Comparison of ENCODE assay signal across 9 mouse cellular contexts in genomic region chr1:37401687-37402086, GRCm38 (mm10). TPM values are rescaled to one million over a fixed set of nuclear protein-coding genes. Genes with fewer than 3 reads are reported as not detected.
DNase-seq lines count a peak whose midpoint lies in the region; TF ChIP-seq lines count a peak whose summit lies in the region.
"Had no signal": no experiment of that assay in that cellular context is flagged by ENCODE, and none has a peak within 500 bp of the region (broad histone marks: within the 10 kb centered on the region; RNA-seq: fewer than 3 reads in every experiment).

No protein-coding gene starts in this region.

- no peak overlapping the region for H3K27ac ChIP-seq in ES-E14 (ENCODE audit: insufficient read depth, low read depth, low read length, poor library complexity, severe bottlenecking)
- H3K27ac ChIP-seq: liver, embryonic 15.5 days had no signal

- no peaks in the 10 kb centered on the region for H3K36me3 ChIP-seq in ES-E14 (ENCODE audit: control insufficient read depth, insufficient read depth, low read length, poor library complexity, severe bottlenecking)

- DNase-seq in gastrocnemius, adult 18-20 months (ENCODE audit: low spot score): peak; percentile 62
- DNase-seq in gastrocnemius, postnatal 25 days: no peak
- DNase-seq in ES-E14 (ENCODE audit: low read depth, low spot score): peak; percentile 68
- peak; percentile 32 for DNase-seq in c-Kit-positive CD71-positive TER-119-positive erythroid progenitor cells, embryonic 14.5 days (ENCODE audit: low spot score)
- peak; percentile 50 to 69 for DNase-seq in frontal cortex, postnatal 36 days (ENCODE audit: low spot score in 2 of 2)
- DNase-seq in layer of hippocampus, adult 11-12 months (ENCODE audit: low spot score): peak; percentile 60
- peak; percentile 66 for DNase-seq in lung, postnatal 25 days (ENCODE audit: low spot score)
- DNase-seq in spleen, postnatal 10 days (ENCODE audit: low spot score in 2 of 2): peak; percentile 20 to 71

- peak overlapping the region; percentile 18 to 56; a peak in 2 of 4 replicates for H3K4me3 ChIP-seq in ES-E14 (ENCODE audit: insufficient read depth in 1 of 2, low read depth in 1 of 2, low read length in 2 of 2, poor library complexity in 1 of 2, severe bottlenecking in 1 of 2)
- H3K4me3 ChIP-seq: liver, embryonic 15.5 days had no signal

- H3K9ac ChIP-seq in ES-E14 (ENCODE audit: insufficient read depth, low read depth, low read length, poor library complexity, severe bottlenecking): no peak overlapping the region
- H3K9ac ChIP-seq: liver, embryonic 15.5 days had no signal

- in situ Hi-C loops in ES-E14 (cut with MboI; ENCODE audit: low sequenced_read_pairs in 2 of 2, unreplicated experiment in 2 of 2): loop anchor here in 1 of 2 experiments (10.0 kb wide), 1 partner anchor 127 kb away; no protein-coding TSS in a partner anchor

- peaks cover 0 to 4% of the 10 kb centered on the region in 2 experiments; a peak in 1 of 4 replicates for H3K4me1 ChIP-seq in ES-E14 (ENCODE audit: control insufficient read depth in 2 of 2, insufficient read depth in 2 of 2, low read length in 2 of 2, poor library complexity in 1 of 2)
- H3K4me1 ChIP-seq: liver, embryonic 15.5 days had no signal

- H3K9me3 ChIP-seq in ES-E14 (ENCODE audit: control insufficient read depth, insufficient read depth, low read depth, low read length): no peaks in the 10 kb centered on the region
- H3K9me3 ChIP-seq: liver, embryonic 15.5 days had no signal

TF ChIP-seq in ES-E14, 5 proteins besides CTCF, POLR2A, EP300 and RAD21:
- no peak for TF ChIP-seq ZNF384 (IDR thresholded peaks at IDR 0.05; ENCODE audit: low read depth, low read length)
- peak; percentile 84 for TF ChIP-seq MAFK (IDR thresholded peaks at IDR 0.05; ENCODE audit: insufficient read depth, low read depth, low read length)
- TF ChIP-seq HCFC1 (IDR thresholded peaks at IDR 0.05; ENCODE audit: borderline replicate concordance, insufficient read depth, low read length): no peak
- TF ChIP-seq ZC3H11A (IDR thresholded peaks at IDR 0.05; ENCODE audit: borderline replicate concordance, low read depth, low read length): peak; percentile 23; the same call in 1 of the 2 replicates
- no peak for TF ChIP-seq CHD2 (IDR thresholded peaks at IDR 0.05; ENCODE audit: low read depth, low read length)

RNA-seq across cellular contexts. Expression of gene Coa5, which starts 28.2 kb away (rescaled TPM):
- total RNA-seq in gastrocnemius, adult 18-20 months (2021): 10 to 100 TPM; 90.6 to 92.3 TPM
- 100 to 1,000 TPM in 1 of 2 experiments, 10 to 100 TPM in 1; 93.4 to 112 TPM for total RNA-seq in gastrocnemius, postnatal 25 days (2021)
- 36.0 and 38.6 TPM in 2 replicates for total RNA-seq in ES-E14 (2012; rRNA removed)

RNA-seq across cellular contexts. Expression of gene Unc50, which starts 28.3 kb away (rescaled TPM):
- 10 to 100 TPM; 13.3 to 18.2 TPM for total RNA-seq in gastrocnemius, adult 18-20 months (2021)
- total RNA-seq in gastrocnemius, postnatal 25 days (2021): 10 to 100 TPM; 13.8 to 17.4 TPM
- 66.5 and 78.2 TPM in 2 replicates for total RNA-seq in ES-E14 (2012; rRNA removed)
